Mouse (Mus musculus): Measurements from ENCODE around the gene Gm12169.
"Not testable (repeated sequence)": the region's sequence is repeated elsewhere in the genome, so short reads cannot be mapped to it uniquely, and the experiment has no call there.

Gm12169 gene

DNA sequence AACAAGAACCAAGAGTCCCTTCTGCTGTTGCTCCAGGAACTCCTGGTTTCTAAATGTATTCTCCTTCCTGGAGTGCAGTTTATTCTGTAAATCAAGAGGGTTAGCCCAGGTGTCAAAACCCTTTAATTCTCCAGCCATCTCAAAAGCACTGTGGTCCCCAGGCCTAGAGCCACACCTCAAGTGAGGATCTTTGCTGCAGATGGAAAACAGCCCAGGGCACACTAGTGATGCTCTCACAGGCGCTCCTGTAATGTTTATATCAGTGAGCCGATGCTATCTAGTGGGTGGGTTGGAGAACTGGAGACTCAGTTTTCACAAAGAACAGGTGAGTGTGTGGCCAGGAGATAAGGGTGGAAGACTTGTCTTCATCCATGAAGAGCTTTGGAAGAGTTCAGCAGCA lies at the start of gene Gm12169:
Gene Gm12169, plus strand, starts transcription at position 301 of the 400 bp plus-strand sequence.
- no peak for DNase-seq (ENCODE audit: low read depth)

DNA sequence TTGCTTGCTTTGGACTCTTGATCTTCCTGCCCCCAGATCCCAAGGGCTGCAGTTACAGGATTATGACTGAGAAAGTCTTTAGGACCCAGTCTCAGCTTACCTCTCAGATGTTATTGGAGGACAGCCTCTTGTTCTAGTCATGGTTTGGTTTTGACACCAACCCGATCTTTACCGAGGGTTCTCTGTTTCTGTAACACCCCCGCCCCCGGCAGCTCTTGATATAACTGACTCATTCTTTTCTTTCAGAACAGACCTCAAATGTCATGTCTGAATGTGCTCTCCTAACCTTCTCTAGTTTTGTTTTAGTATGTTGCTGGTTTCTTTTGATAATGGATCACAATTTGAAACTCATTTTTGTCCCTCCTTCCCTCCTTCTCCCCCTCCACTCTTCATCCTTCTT lies 49.8 kb upstream of the Gm12169 start:
- no peak for DNase-seq (ENCODE audit: low read depth)

DNA sequence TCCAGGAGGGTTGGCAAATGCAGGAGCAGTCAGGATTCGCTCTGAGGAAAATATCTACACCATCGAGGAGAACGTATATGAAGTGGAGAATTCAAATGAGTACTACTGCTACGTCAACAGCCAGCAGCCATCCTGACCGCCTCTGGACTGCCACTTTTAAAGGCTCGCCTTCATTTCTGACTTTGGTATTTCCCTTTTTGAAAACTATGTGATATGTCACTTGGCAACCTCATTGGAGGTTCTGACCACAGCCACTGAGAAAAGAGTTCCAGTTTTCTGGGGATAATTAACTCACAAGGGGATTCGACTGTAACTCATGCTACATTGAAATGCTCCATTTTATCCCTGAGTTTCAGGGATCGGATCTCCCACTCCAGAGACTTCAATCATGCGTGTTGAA lies 44.7 kb upstream of the Gm12169 start:
- no peak for DNase-seq (ENCODE audit: low read depth)

GRCm38 (mm10) chr11:46480517-46480916 lies 43.5 kb upstream of the Gm12169 start:
- no peak for DNase-seq (ENCODE audit: low read depth)

- no peak for DNase-seq (ENCODE audit: low read depth)
These were observed 35.8 kb upstream of the Gm12169 start for GRCm38 (mm10) chr11:46488231-46488630.

GRCm38 (mm10) chr11:46488650-46489049 lies 35.4 kb upstream of the Gm12169 start:
- no peak for DNase-seq (ENCODE audit: low read depth)

DNA sequence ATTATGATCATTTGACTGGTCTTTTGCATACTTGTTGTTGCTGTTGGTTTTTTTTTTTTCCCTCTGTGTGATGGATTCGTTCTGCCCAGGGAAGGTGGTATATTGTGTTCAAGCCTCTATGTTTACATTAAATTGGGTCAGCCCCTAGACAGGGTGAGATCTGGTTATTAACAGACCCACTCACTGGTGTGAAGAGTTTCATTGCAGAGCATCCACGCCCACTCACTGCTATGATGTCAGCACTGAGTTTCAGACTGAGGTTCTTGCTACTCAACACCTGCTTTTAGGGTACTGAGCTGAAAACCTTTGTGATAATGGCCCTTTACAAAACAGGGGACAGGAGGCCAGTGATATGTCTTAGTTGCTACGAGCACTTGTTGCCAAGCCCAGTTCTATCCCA lies 16.9 kb upstream of the Gm12169 start:
- no peak for DNase-seq (ENCODE audit: low read depth)

DNA sequence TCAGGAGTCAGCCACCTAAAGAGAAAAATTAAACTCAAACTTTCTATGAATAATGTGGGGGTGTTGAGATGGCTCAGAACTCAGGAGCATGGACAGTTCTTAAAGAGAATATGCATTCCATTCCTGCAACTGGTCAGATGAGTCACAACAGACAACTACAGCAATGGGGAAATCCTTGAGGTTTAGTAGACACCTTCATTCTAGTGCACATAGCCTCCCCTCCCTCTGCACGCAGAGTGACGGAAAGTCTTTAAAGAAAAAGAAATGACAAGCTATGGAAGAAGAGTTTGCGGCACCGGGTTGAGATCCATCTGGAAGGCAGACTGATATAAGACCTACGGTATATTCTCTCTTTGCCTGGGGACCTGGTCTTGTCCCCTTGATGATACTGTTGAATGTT lies 14.1 kb upstream of the Gm12169 start:
- DNase-seq (ENCODE audit: low read depth), result no peak

DNA sequence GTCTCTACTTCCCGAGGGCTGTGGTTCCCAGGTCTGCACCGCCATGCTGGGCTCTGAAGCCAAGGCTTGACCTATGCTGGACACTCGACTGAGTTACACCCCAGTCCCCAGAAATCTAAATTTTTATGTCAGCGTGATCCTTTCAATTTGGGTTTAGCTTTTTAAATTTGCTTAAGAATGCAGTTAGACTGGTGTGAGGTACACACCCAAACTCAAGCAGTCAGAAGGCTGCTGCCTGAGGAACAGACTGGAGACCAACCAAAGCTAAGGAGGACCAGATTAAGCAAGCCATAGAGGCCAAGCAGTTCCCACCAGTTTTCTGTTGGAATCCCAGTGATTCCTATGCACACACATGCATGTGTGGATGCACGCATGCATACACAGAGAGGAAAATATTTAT lies 2.7 kb upstream of the Gm12169 start:
- DNase-seq (ENCODE audit: low read depth), result not testable (repeated sequence)

GRCm38 (mm10) chr11:46522719-46523118 lies 1.3 kb upstream of the Gm12169 start:
- peak; percentile 21 for DNase-seq (ENCODE audit: low read depth)

DNA sequence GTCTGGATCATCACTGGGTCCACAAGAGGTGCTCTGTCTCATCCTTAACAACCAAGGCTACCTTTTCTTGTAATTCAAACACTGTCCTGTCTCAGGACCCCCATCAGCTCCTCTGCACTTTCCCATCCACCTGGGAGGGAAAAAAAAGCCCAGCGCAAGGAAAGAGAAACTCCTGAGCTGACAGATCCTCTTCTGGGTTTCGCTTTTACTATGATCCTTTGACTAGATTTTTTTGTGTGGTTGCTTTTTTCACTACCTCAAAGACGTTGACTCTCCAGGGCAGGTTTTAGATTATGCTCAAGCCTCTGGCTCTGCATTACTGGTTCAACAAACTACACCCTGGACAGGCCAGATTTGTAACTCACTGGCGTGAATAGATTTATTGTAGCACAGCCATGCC lies 6.1 kb downstream of the Gm12169 start:
- no peak for DNase-seq (ENCODE audit: low read depth)

GRCm38 (mm10) chr11:46536978-46537377 lies 13.0 kb downstream of the Gm12169 start:
- no peak for DNase-seq (ENCODE audit: low read depth)

GRCm38 (mm10) chr11:46543530-46543929 lies 19.5 kb downstream of the Gm12169 start:
- no peak for DNase-seq (ENCODE audit: low read depth)

DNA sequence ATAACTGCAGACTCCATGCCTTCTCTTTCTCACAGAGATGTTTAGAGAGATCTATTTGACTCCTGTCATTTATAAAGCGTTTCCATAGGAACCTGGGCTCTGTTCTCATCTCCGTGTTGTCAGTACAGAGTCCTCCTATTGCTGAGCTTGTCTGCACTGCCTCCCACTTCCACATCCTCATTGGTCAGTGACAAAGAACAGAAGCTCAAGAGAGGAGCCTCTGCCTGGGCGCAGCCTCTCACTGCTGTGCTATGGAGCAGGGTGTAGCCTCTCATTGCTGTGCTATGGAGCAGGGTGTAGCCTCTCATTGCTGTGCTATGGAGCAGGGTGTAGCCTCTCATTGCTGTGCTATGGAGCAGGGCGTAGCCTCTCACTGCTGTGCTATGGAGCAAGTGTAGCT lies 25.7 kb downstream of the Gm12169 start:
- no peak for DNase-seq (ENCODE audit: low read depth)

DNA sequence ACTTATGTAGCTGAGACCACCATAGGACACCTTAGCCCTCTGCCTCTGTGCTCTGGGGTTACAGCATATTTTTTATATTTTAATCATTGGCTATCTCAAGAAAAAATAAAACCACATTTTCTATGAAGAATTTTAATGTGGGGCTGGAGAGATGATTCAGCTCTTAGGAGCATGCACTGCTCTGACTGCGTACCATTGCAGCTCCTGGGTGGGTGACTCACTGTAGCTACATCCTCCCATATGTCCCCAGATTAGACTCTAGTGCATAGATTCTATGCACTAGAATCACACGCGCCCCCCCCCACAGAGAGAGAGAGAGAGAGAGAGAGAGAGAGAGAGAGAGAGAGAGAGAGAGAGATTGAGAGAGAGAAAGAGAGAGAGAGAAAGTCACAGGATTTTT lies 28.7 kb downstream of the Gm12169 start:
- no peak for DNase-seq (ENCODE audit: low read depth)

DNA sequence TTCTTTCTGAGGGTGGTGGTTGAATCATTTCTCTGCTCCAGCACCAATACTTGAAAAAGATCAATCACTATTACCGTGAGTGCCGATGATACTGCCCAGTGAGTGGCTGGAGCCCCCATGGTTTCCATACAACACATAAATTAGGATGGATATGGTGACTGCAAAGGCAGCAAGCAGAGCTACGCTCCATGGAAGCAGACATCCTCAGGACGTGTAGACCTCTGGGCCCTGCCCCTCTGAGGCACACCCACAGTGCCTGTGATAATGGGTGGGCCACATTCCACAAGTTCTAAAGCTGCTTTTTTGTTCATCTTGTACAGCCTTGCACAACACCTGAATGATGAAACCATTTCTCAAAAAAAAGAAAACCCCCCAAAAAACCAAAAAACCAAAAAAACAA lies 37.1 kb downstream of the Gm12169 start:
- no peak for DNase-seq (ENCODE audit: low read depth)

GRCm38 (mm10) chr11:46564671-46565070 lies 40.7 kb downstream of the Gm12169 start:
- DNase-seq (ENCODE audit: low read depth), result peak; percentile 24

GRCm38 (mm10) chr11:46565967-46566366 lies 42.0 kb downstream of the Gm12169 start:
- DNase-seq (ENCODE audit: low read depth), result no peak

DNA sequence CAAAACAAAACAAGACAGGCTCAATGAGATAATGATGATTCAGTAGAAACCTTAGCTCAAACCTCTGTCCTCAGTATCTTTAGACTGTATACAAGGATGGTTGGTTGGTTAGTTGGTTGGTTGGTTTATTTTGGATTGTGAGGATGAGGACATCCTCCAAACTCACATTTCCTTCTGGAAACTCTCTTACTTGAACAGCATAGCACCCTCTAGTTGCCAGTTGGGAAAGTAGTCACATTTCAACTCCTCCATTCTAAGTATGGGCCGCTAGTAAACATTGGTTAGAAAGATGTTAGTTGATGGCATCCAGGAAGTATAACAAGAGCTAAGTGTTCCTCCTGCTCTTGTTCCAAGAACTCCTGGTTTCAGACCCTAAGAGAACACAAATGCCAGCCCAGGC lies 45.1 kb downstream of the Gm12169 start:
- DNase-seq (ENCODE audit: low read depth), result no peak

GRCm38 (mm10) chr11:46571327-46571726 lies 47.3 kb downstream of the Gm12169 start, which contains the start of gene BC053393:
Gene BC053393 (plus strand): TSS chr11:46571536.
- DNase-seq (ENCODE audit: low read depth), result no peak

- peak; percentile 88 for DNase-seq (ENCODE audit: low read depth)
These were observed 54.8 kb downstream of the Gm12169 start for GRCm38 (mm10) chr11:46578771-46579281.

DNA sequence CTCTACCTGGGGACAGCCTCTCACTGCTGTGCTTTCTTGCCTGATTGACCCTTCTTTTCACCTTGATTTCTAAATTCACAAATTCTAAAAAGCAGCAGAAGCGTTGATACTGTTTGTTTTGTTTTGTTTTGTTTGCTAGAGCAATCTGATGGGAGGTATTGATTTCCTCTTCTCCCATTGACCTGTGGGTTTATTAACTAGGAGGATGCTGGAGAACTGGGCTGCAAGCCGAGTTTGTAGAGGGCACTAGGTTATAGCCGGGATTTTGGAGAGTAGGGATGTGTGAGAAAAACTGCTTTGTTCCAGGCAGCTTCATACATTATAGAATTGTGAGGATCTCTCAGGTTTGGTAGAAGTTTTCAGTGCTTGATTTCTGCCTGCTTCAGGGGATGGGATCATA lies 56.4 kb downstream of the Gm12169 start:
- no peak for DNase-seq (ENCODE audit: low read depth)

GRCm38 (mm10) chr11:46582741-46583140 lies 58.7 kb downstream of the Gm12169 start:
- no peak for DNase-seq (ENCODE audit: low read depth)

All from fibroblast of lung, adult 2 months (primary cell).